Mouse (Mus musculus) embryonic facial prominence, embryonic 10.5 days (tissue): ENCODE results near the gene Tenm3. TPM values are rescaled to one million over a fixed set of nuclear protein-coding genes. Genes with fewer than 3 reads are reported as not detected.

Source experiments
- DNase-seq: peaks from one replicate; pipeline ENCODE4 v3.0.0-alpha.2; 2017; ENCODE audit warnings: low spot score
- H3K27ac ChIP-seq: fragments of 300-500 bp; sonication (generic); replicated peaks from 2 replicates; pipeline ENCODE4 v1.5.1; 2016; ENCODE audit warnings: mild to moderate bottlenecking
- H3K27me3 ChIP-seq: fragments of 300-500 bp; sonication (generic); replicated peaks from 2 replicates; pipeline ENCODE4 v1.6.1; 2016; ENCODE audit warnings: low read depth, mild to moderate bottlenecking; ENCODE audit not compliant: poor library complexity, severe bottlenecking
- H3K36me3 ChIP-seq: fragments of 300-500 bp; sonication (generic); replicated peaks from 2 replicates; pipeline ENCODE4 v1.6.1; 2016; ENCODE audit warnings: mild to moderate bottlenecking, moderate library complexity
- H3K4me1 ChIP-seq: fragments of 300-500 bp; sonication (generic); 2 replicates; pipeline ENCODE4 v1.6.1; 2016
- H3K4me3 ChIP-seq: fragments of 300-500 bp; sonication (generic); 2 replicates; pipeline ENCODE4 v1.5.1; 2016; ENCODE audit warnings: mild to moderate bottlenecking, moderate library complexity
- H3K9me3 ChIP-seq: fragments of 300-500 bp; sonication (generic); 2 replicates; pipeline ENCODE4 v1.6.1; 2016; ENCODE audit warnings: mild to moderate bottlenecking
- WGBS: fragments of 180-500 bp; shearing (Covaris S2); methylation state at CpG from one replicate; pipeline ENCODE4 v1.1.7; 2016; 5-methylcytosine and 5-hydroxymethylcytosine counted together
- polyA plus RNA-seq: library from polyadenylated mRNA; unstranded; fragments of >200 nt; fragmentation: Nextera tagmentation; extraction: Ambion mirVana; gene quantifications from 2 replicates; pipeline ENCODE4 v1.2.1, GENCODE M21; 2016

Tenm3 gene
- polyA plus RNA-seq, 1 experiment from 2014 or later, result 44.0 TPM

DNA sequence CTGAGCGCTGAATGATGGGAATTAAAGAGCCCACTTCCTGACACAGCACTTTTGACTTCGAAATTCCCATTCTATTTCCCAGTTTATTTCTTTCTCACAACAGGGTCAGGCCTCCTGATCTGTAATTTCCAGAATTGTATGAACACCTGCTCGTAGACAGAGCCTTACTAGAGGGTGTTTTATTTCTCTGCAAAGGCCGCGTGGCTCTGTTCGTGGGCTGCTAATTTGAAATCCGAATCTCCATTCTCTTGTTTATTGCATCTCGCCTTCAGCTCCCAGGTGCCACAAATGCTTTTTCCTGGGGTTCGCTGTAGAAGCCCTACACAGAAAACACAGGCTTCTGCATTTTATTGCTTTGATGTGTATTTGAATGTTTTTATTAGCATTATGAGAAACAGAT is 612.4 kb downstream of the Tenm3 start:
- Histone ChIP-seq H3K4me3 (no peak overlapping the region), H3K9me3 (peaks cover 10% of the 10 kb centered on the region; the same call in 1 of the 2 replicates), H3K4me1 (no peaks in the 10 kb centered on the region; the same call in 1 of the 2 replicates), H3K36me3 (peaks cover 94% of the 10 kb centered on the region), H3K27me3 (no peaks in the 10 kb centered on the region), H3K27ac (no peak overlapping the region)
- DNase-seq, result no peak
- 85% methylated on average over 9 of the region's 9 CpGs for WGBS

- no peak for DNase-seq
- H3K27ac ChIP-seq, result no peak overlapping the region
- peaks cover 67% of the 10 kb centered on the region for H3K36me3 ChIP-seq
- H3K4me1 ChIP-seq, result peaks cover 13% of the 10 kb centered on the region
- no peaks in the 10 kb centered on the region for H3K27me3 ChIP-seq
- H3K9me3 ChIP-seq, result peaks cover 9% of the 10 kb centered on the region; the same call in 1 of the 2 replicates
- H3K4me3 ChIP-seq, result no peak overlapping the region
- WGBS, result 98% methylated on average over 35 of the region's 35 CpGs
Measured at GRCm38 (mm10) chr8:48228676-48229075, 615.1 kb downstream of the Tenm3 start.

DNA sequence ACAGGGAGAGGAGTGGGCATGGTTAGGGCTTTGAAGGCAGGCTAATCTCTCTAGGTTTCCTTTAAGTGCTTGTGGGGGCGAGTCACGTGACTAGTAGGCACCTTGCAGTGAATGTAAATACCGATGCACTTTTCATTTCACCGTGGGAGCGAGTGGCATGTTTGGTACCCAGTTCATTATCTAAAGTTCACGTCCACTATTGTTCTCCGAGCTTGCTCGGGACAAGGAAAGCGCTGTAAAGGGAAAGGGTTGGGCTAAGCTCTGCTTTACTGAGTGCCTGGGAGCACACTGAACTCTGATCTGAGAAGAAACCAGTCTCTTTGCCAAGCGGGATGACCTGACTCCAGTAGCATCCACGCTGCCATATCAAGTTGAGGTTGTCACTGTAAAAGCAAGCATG is 619.0 kb downstream of the Tenm3 start:
- Histone ChIP-seq H3K4me1 (peaks cover 38% of the 10 kb centered on the region), H3K9me3 (peaks cover 9% of the 10 kb centered on the region; the same call in 1 of the 2 replicates), H3K27me3 (peaks cover 19% of the 10 kb centered on the region), H3K27ac (no peak overlapping the region), H3K4me3 (no peak overlapping the region), H3K36me3 (peaks cover 31% of the 10 kb centered on the region)
- no peak for DNase-seq
- 37% methylated on average over 11 of the region's 11 CpGs for WGBS

GRCm38 (mm10) chr8:48222429-48222769 is 621.4 kb downstream of the Tenm3 start:
- WGBS, result 16% methylated on average over 11 of the region's 11 CpGs
- Histone ChIP-seq H3K9me3 (no peaks in the 10 kb centered on the region), H3K27me3 (peaks cover 19% of the 10 kb centered on the region), H3K27ac (peak overlapping the region; percentile 66), H3K4me3 (peak overlapping the region; percentile 48), H3K36me3 (peaks cover 8% of the 10 kb centered on the region), H3K4me1 (peaks cover 38% of the 10 kb centered on the region)
- peak; percentile 88 for DNase-seq

- peak overlapping the region; percentile 66 for H3K27ac ChIP-seq
- peaks cover 38% of the 10 kb centered on the region for H3K4me1 ChIP-seq
- no peak for DNase-seq
- H3K4me3 ChIP-seq, result peak overlapping the region; percentile 48
- H3K27me3 ChIP-seq, result peaks cover 19% of the 10 kb centered on the region
- WGBS, result 27% methylated on average over 16 of the region's 16 CpGs
- peaks cover 3% of the 10 kb centered on the region for H3K36me3 ChIP-seq
- no peaks in the 10 kb centered on the region for H3K9me3 ChIP-seq
Measured at GRCm38 (mm10) chr8:48221724-48222428, 621.9 kb downstream of the Tenm3 start.

DNA sequence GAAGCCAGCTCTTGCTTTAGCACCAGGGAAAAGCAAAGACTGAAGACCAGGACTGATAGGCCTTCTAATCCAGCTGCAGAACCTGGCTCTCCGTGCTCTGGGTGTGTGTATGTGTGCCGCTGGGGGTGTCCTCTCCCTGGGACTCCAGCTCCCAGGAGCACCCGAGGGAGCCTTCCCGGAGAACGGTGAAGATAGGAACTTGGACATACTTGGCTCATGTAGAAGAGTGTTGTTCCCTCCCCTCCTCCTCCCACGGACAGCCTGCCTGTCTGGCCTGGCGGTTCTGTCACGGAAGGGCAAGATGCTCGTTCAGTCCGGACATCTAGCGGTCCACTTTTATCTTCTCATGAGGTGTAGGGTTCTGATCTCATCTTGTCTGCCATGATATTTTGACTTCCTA is 622.4 kb downstream of the Tenm3 start:
- 0 out of 2 replicates have a peak overlapping the region, but pooled peaks have one; percentile 6 for H3K27ac ChIP-seq
- WGBS, result 86% methylated on average over 11 of the region's 11 CpGs
- H3K27me3 ChIP-seq, result peaks cover 19% of the 10 kb centered on the region
- no peaks in the 10 kb centered on the region for H3K36me3 ChIP-seq
- H3K9me3 ChIP-seq, result no peaks in the 10 kb centered on the region
- no peak for DNase-seq
- H3K4me1 ChIP-seq, result peaks cover 38% of the 10 kb centered on the region
- H3K4me3 ChIP-seq, result no peak overlapping the region

DNA sequence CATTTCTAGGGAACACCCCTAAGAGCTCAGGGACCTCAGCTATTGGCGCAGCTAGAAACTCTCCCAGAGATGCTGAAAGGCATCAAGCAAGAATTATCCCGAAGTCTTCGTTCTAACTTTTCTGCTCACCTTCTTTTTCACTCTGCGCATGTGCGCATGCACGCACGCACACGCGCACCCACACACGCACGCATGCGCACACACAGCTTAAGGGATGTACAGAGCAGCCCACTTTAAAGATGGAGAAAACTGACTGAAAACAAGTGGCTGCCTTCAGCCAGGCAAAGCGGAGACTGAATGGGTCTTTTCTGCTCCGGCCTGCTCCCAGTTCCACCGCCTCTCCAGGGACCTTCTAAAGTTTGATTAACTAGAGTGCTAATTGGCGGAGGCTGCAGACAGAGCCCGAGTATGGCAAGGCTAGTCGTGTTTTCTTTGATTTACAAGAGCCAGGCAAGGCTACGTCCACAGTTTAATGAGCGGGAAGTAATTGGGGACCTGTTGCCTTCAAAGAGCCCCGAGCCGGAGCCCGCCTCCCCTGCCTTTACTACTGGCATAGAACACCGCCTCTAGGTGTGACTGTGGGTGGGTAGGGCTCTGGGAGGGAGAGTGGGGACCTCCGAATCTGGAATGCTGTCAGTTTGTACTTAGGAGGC is 623.1 kb downstream of the Tenm3 start:
- H3K27me3 ChIP-seq, result peaks cover 25% of the 10 kb centered on the region
- no peak overlapping the region for H3K4me3 ChIP-seq
- no peaks in the 10 kb centered on the region for H3K36me3 ChIP-seq
- H3K27ac ChIP-seq, result 0 out of 2 replicates have a peak overlapping the region, but pooled peaks have one; percentile 6
- WGBS, result 74% methylated on average over 25 of the region's 25 CpGs
- H3K4me1 ChIP-seq, result peaks cover 38% of the 10 kb centered on the region
- no peaks in the 10 kb centered on the region for H3K9me3 ChIP-seq
- DNase-seq, result no peak

- Histone ChIP-seq H3K4me1 (peaks cover 13% of the 10 kb centered on the region), H3K36me3 (no peaks in the 10 kb centered on the region), H3K9me3 (no peaks in the 10 kb centered on the region), H3K27me3 (peaks cover 32% of the 10 kb centered on the region), H3K4me3 (no peak overlapping the region), H3K27ac (no peak overlapping the region)
- WGBS, result 27% methylated on average over 9 of the region's 9 CpGs
- DNase-seq, result no peak
Measured at GRCm38 (mm10) chr8:48215071-48215501, 628.7 kb downstream of the Tenm3 start.

DNA sequence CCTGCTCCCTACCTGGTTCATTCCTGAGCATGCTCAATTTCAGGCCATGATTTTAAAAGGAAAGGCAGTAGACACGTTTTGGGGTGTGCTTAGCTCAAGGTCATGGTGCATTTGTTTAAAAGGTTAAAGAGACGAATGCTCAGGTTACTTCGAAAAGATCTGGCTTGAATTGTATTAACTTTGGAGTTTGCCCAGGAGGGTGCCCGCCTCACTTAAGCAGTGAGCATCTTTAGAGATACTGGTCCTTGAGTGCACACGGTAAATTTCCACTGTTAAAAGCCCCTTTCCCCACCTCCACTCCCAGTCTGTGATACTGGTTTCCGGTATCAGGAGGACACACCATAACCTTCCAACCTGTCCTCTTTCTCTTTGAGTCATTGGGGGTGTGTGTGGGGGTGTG is 629.4 kb downstream of the Tenm3 start:
- H3K4me1 ChIP-seq, result peaks cover 13% of the 10 kb centered on the region
- peaks cover 31% of the 10 kb centered on the region for H3K27me3 ChIP-seq
- DNase-seq, result no peak
- H3K9me3 ChIP-seq, result no peaks in the 10 kb centered on the region
- H3K4me3 ChIP-seq, result no peak overlapping the region
- no peak overlapping the region for H3K27ac ChIP-seq
- 58% methylated on average over 6 of the region's 6 CpGs for WGBS
- no peaks in the 10 kb centered on the region for H3K36me3 ChIP-seq

- WGBS, result 85% methylated on average over 9 of the region's 9 CpGs
- Histone ChIP-seq H3K27me3 (peaks cover 31% of the 10 kb centered on the region), H3K27ac (no peak overlapping the region)
Measured at GRCm38 (mm10) chr8:48211931-48212330, 631.8 kb downstream of the Tenm3 start.

DNA sequence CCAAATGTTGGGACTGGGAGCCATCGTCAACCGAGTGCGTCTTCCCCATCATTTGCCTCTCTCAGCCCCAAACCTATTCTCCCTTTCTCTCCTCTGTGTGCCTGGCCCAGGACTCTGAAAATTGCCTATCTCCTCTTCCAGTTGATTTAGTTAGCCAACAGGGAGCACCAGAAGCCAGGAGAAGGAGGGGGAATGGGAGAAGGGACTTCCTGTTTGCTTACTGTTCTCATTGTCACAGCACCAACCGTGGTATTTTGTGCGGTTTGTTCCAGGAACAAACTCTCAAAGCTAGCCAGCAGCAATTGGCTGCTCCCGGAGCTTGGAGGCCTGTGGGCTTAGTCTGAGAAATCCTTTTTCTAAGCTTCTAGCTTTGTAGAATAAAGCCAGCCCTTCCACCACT is 636.2 kb downstream of the Tenm3 start:
- DNase-seq, result no peak
- H3K4me3 ChIP-seq, result no peak overlapping the region
- 0 out of 2 replicates have a peak, but pooled peaks cover 11% of the 10 kb centered on the region for H3K4me1 ChIP-seq
- no peaks in the 10 kb centered on the region for H3K9me3 ChIP-seq
- no peaks in the 10 kb centered on the region for H3K36me3 ChIP-seq
- 87% methylated on average over 6 of the region's 6 CpGs for WGBS
- H3K27me3 ChIP-seq, result 0 out of 2 replicates have a peak, but pooled peaks cover 3% of the 10 kb centered on the region
- no peak overlapping the region for H3K27ac ChIP-seq

More at GRCm38 (mm10) chr8:48211931-48212330, 631.8 kb downstream of the Tenm3 start:
- Histone ChIP-seq H3K4me1 (peaks cover 13% of the 10 kb centered on the region), H3K9me3 (no peaks in the 10 kb centered on the region), H3K4me3 (no peak overlapping the region), H3K36me3 (no peaks in the 10 kb centered on the region)
- DNase-seq, result no peak

DNA sequence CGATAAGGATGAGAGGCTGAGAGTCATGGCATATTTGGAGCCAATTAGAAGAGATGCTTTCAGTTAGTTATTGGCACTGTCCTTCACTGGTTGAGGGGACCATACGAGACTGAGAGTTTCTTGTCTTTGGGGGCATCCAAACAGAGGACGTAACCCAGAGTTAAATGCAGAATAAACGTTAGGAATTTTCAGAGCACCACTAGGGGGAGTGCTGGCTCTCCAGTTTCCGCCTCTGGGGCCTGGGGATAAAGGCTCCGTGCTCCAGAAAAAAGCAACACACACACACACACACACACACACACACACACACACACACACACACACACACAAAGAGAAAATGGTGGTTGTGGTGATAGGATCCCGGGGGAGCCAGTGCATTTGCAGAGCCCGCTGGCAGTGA is 636.8 kb downstream of the Tenm3 start:
- DNase-seq, result no peak
- WGBS, result 74% methylated on average over 8 of the region's 8 CpGs
- H3K36me3 ChIP-seq, result no peaks in the 10 kb centered on the region
- no peaks in the 10 kb centered on the region for H3K9me3 ChIP-seq
- H3K4me1 ChIP-seq, result 0 out of 2 replicates have a peak, but pooled peaks cover 11% of the 10 kb centered on the region
- H3K27me3 ChIP-seq, result no peaks in the 10 kb centered on the region
- no peak overlapping the region for H3K27ac ChIP-seq
- H3K4me3 ChIP-seq, result no peak overlapping the region
